Mouse (Mus musculus): ENCODE data around the gene Gtf3c6.

Gtf3c6 gene

DNA sequence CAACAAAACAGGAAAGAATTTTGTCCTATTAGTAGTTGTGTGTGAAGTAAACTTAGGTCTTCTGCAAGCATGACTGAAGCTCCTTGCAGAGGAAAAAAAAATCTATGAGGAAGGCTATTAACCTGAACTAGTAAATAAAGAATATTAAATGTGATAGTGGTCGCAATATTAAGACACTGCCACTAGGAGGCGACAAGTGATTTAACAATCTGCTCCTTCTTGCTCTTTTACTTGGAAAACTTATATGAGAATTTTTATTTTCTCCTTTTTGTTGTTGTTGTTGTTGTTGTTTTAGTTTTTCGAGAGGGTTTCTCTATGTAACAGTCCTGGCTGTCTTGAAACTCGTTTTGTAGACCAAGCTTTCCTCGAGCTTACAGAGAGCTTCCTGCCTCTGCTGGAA, 1.1 kb upstream of the Gtf3c6 start:
- peak; percentile 41 to 56 for DNase-seq (ENCODE audit: low spot score in 2 of 2)

DNA sequence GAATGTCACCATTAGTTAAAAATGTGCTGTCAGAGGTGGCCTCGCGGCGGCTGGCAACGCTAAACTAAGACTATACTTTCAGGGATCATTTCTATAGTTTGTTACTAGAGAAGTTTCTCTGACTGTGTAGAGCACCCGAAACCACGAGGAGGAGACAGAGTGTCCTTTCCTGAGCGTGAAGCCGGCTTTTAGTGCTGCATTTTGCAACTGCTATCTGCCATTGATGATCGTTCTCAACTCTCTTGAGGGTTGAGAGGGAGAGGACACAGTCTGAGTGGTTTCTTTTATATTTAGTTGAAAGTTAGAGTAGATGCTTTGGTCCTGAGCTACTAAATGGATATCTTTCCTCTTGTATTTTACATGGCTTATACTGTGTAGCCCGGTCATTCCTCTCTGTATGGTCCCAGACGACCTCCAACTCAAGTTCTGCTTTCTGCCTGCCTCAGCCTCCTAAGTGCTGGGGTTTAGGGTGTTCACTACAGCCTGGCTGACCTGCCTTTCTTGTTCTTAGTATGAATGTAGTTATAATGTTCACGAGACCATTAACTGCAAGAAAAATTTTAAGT, 576 bp upstream of the Gtf3c6 start:
- DNase-seq (ENCODE audit: low spot score in 2 of 2): peak; percentile 75 to 80

DNA sequence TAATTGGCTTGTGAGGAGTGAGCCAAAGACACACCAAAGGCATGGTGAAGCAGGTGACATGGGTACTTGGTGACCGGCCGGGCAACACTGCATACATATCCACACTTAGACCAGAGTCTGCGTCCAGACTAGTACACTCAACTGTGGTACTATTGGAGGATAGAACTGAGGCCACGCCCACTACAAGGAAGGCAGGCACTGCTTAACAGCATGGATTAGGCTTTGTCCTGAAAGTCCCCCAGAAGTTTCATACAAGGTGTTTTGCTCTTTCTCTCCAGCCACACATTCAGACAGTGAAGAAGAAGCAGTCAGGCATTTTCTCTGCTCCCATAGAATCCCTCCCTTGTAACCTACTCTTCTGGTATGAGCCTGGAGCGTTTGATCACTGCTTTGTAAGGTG, 1.2 kb downstream of the Gtf3c6 start:
- peak; percentile 16 to 18 for DNase-seq (ENCODE audit: low spot score in 2 of 2)

DNA sequence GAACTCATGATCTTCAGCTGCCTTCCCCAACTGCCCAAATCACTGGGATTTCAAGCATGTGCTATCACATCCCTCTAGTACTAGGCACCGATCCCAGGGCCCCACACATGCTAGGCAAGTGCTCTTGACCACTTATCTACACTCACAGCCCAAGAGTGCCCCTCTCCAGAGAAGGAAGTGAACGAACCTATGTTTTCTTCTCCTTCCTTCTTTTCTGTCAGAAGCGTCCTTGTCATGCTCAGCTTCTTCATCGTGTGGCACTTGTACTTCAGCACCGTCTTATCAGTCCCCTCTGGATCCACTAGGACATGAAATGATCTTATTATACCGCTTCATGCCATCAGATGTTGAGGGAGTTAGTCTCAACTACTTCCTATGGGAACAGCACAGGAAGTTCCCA, 6.9 kb downstream of the Gtf3c6 start:
- no peak for DNase-seq (ENCODE audit: low spot score in 2 of 2)

DNA sequence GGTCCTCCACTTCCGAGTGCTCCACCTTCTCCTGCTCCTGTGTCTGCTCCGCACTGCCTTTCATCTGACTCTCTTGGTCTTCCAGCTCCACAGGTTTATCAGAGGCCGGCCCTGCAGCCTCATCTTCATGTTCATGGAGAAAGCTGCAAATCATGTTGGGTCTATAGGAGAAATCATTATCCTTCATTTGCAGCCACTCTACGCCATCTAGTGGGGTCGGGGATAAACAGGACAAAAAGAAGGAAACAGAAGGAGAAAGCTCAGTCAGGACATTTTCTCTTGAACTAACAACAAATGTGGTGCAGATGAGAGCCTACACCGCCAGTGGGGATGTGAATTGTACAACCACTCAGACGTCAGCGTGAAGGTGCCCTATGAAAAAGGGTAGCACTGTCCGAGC, 8.3 kb downstream of the Gtf3c6 start:
- DNase-seq (ENCODE audit: low spot score in 2 of 2): no peak

DNA sequence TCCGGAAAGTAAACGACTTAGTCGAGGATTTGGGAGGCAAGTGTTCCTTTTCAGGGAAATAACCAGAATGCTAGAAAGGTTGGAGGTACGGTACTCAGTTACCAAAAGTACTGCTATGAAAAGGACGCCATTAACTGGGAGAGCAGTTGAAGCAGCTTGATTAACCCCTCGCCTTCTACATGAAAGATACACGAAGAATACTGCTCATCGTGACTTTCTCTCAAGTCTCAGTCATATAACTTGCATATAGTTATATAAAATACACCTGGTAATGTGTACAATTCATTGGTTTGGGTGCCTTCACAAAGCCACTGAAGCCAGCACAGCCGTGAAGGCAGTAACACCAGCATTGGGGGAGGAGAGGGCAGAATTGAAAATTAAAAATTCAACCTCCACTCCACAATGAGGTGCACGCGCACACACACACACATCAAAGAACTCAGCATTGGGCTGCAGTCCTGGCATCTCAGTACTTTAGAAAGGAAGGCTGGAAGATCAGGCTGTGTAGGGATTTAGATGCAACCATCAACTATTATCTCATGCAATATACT, 10.7 kb downstream of the Gtf3c6 start:
- no peak for DNase-seq (ENCODE audit: low spot score in 2 of 2)

DNA sequence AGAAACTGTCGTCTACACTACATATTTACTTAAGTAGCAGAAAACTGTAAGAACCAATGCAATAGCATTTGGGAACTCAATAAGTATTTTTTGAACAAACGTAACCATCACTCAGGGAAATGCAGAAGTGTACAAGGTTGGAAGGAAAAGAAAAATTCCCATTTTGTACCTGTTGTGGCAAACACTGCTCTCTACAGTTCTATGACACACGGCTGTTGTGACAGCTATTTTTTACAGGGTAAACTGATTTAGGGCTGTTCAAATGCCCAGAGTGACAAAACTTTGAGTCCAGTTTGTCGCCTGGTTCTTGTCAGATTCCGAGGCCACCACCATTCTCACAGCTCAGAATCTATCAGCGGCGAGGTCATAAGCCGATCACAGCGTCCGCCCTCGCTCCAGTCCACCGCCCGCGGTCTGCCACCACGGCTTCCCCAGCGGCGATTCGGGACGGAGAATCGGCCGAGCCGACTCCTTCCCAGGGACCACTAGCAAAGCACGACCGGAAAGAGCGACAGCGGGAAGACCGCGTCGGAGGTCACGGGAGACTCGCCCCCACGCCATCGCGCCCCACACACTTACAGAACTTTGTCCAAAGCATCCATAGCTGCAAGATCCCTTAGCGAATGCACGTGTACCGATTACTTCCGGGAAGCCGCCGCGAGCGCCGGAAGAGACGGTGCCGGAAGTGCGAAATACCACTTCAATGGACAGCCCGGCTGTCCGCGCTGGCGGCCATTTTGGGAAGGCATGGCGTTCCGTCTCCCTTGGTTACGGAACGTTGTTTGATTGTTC, 11.3 kb downstream of the Gtf3c6 start, which contains the start of gene Rpf2:
Gene Rpf2, minus strand, starts transcription at position 663 of the 792 bp plus-strand sequence.
- DNase-seq (ENCODE audit: low spot score in 2 of 2): peak; percentile 70 to 79

DNA sequence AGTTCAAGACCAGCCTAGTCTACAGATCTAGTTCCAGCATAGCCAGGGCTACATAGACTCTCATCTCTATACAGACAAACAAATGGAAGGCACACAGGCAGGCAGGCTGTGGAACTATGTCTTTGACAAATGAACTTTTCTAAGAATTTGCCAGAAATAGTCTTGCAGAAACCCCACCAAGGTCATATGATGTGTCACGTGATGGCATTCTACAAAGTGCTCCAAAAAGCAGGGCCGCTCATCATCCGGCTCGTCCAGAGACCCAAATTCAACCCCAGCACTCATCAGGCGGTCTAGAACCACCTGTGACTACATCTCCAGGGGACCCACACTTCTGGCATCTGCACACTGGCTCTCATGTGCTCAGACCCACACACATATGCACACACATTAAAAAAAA, 20.1 kb downstream of the Gtf3c6 start:
- DNase-seq (ENCODE audit: low spot score in 2 of 2): no peak

DNA sequence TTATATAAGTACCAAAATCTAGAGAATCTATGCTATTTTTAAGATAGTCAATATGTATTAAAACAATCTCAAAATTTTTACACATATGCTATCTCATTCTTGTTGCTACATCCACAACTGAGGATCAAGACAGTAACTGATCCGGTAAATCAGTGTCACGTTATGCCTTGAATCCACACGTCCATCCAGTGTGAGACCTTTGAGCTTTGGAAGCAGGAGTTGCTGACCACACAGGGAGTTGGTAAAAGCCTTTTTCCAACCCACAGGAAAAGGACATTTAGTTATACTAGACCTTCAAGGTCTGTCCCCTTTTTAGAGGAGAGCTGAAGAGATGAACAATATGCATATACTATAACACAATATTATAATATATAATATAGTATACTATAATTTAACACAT, 24.7 kb downstream of the Gtf3c6 start:
- no peak for DNase-seq (ENCODE audit: low spot score in 2 of 2)

DNA sequence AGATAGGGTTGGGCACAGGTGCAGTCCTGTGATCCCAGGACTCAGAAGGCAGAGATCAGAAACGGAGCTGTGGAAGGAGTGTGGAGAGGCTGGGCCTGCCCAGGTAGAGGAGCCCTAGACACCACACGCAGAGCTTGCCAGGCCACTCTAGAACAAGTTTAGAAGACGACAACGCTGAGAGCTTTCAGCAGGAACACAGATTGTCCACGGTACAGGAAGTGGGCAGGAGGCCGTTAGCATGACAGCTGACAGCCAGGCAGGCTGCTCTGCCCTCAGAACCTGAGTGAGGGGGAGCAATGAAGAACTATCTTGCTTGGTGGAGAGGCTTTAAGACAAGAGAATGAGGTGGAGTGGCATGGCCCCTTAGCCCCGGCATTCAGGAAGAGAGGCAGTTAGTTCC, 25.5 kb downstream of the Gtf3c6 start:
- peak; percentile 12 to 31 for DNase-seq (ENCODE audit: low spot score in 2 of 2)

DNA sequence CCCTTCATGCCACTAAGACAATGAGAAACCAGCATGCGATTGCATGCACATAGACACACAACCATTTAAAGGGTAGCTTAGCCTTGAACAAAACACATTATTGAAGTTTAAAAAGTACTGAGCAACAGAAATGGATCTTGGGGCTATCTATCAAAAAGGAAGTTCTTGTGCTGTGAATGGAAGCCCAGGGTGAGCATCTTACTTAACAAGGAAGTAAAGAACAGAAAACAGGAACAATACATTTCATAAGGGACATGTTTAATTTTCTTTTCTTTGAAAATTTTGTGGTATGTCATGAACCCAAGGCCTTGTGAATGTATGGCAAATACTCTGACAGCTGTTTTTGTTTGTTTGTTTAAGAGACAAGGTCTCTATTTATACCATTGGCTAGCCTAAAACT, 28.2 kb downstream of the Gtf3c6 start:
- no peak for DNase-seq (ENCODE audit: low spot score in 2 of 2)

DNA sequence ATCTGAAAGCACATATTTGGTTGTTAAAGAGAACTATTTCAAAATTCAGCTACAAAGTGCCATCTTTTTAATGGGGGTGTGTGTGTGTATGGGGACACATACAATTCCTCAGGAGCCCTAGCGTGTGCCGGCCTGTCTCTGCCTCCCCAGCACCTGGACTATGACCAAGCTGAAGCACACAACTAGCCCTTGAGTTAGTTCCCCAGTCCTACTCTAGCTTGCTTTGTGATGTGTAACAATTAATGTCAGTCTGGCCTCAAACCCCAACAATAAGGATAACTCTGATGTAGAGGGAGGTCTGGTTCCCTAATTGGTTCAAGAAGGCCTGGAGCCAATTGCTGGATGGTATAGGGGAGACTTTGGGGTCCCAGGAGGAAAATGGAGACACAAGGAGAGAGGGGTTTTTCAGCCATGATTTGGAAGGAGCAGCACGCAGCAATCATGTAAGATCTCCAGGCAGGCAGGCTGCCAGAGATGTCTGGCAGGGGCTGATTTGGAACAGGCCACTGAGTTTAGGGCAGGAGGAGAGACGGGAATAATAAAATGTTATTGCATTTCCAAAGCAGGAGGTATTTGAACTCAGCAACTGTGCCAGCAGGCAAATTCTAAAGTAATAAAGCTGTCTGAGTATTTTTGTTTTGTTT, 30.1 kb downstream of the Gtf3c6 start:
- DNase-seq (ENCODE audit: low spot score in 2 of 2): no peak

DNA sequence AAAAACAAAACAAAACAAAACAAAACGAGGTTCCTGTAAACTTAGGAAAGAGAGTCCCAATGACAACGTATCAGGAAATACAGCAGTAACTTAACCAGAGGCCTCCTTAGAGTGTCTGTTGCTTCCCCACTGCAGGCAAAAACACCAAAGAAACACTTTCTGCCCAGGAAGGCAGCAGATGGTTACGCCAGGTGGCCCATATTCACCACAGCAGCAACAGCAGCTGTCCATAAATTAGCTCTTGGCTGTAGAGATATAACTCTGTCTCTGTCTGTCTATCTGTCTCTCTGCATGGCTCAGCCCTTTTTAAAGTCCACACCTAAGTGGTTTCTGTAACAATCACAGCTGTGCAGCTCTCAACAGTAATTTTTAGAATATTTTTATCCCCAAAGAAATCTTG, 39.0 kb downstream of the Gtf3c6 start:
- no peak for DNase-seq (ENCODE audit: low spot score in 2 of 2)

DNA sequence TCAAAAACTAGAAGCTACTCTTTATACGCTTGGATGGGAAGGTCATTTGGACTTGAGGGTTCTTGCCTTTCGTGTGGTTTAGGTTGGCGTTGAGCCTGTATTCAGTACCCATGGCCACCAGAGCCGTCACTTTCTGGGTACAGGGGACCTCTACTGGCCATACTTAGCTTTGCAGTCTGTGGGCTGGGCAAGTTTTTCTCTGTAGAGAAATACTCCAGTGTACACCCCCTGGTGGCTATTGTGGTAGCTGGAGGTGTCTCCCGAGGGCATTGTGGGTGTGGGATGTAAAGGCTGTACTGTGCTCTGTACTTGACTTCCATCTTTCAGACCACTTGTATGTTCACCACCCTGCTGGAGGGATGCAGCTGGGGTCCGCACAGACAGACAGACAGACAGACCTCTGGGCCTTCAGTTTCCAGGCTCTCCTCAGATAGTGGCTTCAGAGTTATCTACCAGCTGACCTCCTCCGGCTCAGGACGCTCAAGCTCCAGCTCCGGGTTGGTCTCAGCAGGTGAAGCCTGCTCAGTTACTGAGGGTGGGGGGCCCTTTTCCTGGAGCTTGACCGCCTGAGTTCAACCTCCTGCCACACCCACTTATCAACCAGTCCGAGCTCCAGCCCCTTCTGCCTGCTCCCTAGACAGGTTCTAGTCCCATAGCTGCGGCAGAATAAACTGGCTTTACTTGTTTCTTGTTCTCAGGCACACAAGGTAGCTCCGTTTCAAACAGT, 45.3 kb downstream of the Gtf3c6 start:
- DNase-seq (ENCODE audit: low spot score in 2 of 2): peak; percentile 89 to 93

All from natural killer cell, adult 2 months (primary cell).